Mouse (Mus musculus): ENCODE measurements around the gene Kif24. TPM values are rescaled to one million over a fixed set of nuclear protein-coding genes. Genes with fewer than 3 reads are reported as not detected.
A peak's percentile ranks its signal among the peaks of the same experiment; 100 is the strongest.

Gene Kif24
- polyA plus RNA-seq, 2 experiments, result 4.6 to 7.0 TPM

DNA sequence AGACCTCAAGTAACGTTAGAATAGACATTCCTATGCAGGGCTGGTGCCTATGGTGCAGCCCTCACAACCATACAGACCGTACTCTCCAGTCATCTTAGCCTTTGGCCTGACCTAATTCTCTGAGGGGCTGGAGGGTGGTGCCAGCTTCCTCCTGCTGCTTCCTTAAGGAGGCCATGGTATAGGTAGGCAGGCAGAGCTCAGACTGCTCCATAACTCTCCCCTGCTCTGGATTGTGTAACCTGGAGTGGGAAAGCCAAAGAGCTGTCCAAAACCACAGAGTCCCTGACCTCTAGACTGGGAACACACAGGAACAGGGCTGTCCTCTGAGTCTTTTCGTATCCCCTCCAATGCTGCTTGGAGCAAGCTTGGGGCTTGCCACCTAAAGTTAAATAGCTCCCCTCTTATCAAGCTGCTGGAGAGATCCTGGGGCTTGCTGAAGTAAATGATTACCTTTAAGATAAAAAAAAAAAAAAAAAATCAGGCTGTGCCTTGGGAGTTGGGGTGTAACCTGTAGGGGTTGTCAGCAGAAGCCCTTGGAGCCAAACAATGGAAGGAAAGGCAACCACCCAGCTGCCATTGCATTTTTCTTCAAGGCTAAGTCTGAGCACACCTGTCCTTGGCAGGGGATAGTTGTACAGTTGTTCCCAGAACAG, 28.9 kb upstream of the Kif24 start:
- WGBS, result 88% methylated on average over 3 of the region's 3 CpGs
- H3K4me3 ChIP-seq (replicated peaks; ENCODE audit: low read length), result no peak overlapping the region
- H3K36me3 ChIP-seq (ENCODE audit: control insufficient read depth, insufficient read depth, low read length), result no peaks in the 10 kb centered on the region
- H3K9ac ChIP-seq (ENCODE audit: low read depth, low read length, severe bottlenecking), result no peak overlapping the region
- no peak for ATAC-seq (ENCODE audit: low FRiP score, low read depth)
- H3K4me1 ChIP-seq (ENCODE audit: control insufficient read depth, insufficient read depth, low read length), result peaks cover 10% of the 10 kb centered on the region; the same call in 1 of the 2 replicates
- H3K27me3 ChIP-seq (ENCODE audit: control insufficient read depth, insufficient read depth, low read length), result peaks cover 24% of the 10 kb centered on the region
- no peak for DNase-seq (ENCODE audit: low spot score)
- no peaks in the 10 kb centered on the region for H3K9me3 ChIP-seq (ENCODE audit: control insufficient read depth, low read length)
- H3K4me2 ChIP-seq (replicated peaks; ENCODE audit: low read depth, low read length, severe bottlenecking), result no peak overlapping the region
- TF ChIP-seq POLR2A (IDR thresholded peaks at IDR 0.05; ENCODE audit: borderline replicate concordance, extremely low read depth, insufficient read depth, insufficient read length), result no peak
- no peak overlapping the region for H3K27ac ChIP-seq (replicated peaks; ENCODE audit: low read depth, low read length)

DNA sequence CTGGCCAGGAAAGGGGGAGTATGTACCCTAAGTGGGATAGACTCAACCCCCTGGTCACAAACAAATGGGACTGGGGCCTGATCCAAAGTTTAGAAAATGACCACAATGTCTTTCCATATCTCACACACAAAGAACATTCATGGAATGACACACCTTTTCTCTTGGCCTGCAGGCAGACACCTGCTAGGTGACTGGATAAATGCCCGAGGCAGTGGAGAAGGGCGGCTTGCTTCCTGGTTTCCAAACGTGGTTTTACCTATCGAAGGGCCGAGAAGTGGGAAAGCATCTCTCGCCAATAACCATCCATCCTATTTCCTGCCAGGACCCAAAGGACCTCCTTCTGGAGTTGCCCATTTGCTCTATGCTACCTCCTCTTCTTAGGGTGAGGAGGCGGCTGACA, 28.3 kb upstream of the Kif24 start:
- TF ChIP-seq POLR2A (IDR thresholded peaks at IDR 0.05; ENCODE audit: borderline replicate concordance, extremely low read depth, insufficient read depth, insufficient read length), result no peak
- Histone ChIP-seq H3K36me3 (ENCODE audit: control insufficient read depth, insufficient read depth, low read length) (no peaks in the 10 kb centered on the region), H3K4me2 (replicated peaks; ENCODE audit: low read depth, low read length, severe bottlenecking) (no peak overlapping the region), H3K9me3 (ENCODE audit: control insufficient read depth, low read length) (no peaks in the 10 kb centered on the region), H3K27me3 (ENCODE audit: control insufficient read depth, insufficient read depth, low read length) (peaks cover 17% of the 10 kb centered on the region), H3K9ac (ENCODE audit: low read depth, low read length, severe bottlenecking) (no peak overlapping the region), H3K27ac (replicated peaks; ENCODE audit: low read depth, low read length) (no peak overlapping the region), H3K4me3 (replicated peaks; ENCODE audit: low read length) (no peak overlapping the region), H3K4me1 (ENCODE audit: control insufficient read depth, insufficient read depth, low read length) (peaks cover 5% of the 10 kb centered on the region; the same call in 1 of the 2 replicates)
- ATAC-seq (ENCODE audit: low FRiP score, low read depth), result no peak
- no peak for DNase-seq (ENCODE audit: low spot score)
- WGBS, result 84% methylated on average over 7 of the region's 7 CpGs

DNA sequence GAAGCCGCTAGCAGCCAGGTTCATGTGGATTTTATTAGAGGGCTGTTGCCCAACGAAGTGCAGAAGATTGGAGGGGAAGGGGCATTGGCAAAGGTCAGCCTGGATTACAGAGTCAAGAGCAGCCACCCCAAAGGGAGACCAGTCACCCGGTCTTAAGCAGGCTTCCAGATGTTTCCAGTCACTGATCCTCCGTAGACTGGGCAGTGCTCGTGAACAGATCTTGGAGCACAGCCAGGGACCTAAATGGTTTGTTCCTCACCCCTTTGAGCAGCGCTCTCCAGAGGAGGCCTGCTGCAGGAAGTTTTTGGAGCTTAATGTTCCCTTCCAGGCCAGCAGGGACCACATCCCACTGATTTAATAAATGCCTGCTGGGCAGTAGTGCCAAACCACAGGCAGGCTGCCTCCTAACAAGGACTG, 16.9 kb upstream of the Kif24 start:
- Histone ChIP-seq H3K27me3 (ENCODE audit: control insufficient read depth, insufficient read depth, low read length) (no peaks in the 10 kb centered on the region), H3K4me3 (replicated peaks; ENCODE audit: low read length) (no peak overlapping the region), H3K9me3 (ENCODE audit: control insufficient read depth, low read length) (no peaks in the 10 kb centered on the region), H3K4me2 (replicated peaks; ENCODE audit: low read depth, low read length, severe bottlenecking) (peak overlapping the region; percentile 1; the same call in 1 of the 2 replicates), H3K36me3 (ENCODE audit: control insufficient read depth, insufficient read depth, low read length) (no peaks in the 10 kb centered on the region), H3K9ac (ENCODE audit: low read depth, low read length, severe bottlenecking) (no peak overlapping the region), H3K4me1 (ENCODE audit: control insufficient read depth, insufficient read depth, low read length) (peaks cover 12% of the 10 kb centered on the region), H3K27ac (replicated peaks; ENCODE audit: low read depth, low read length) (peak overlapping the region; percentile 44; the same call in 1 of the 2 replicates)
- 17% methylated on average over 6 of the region's 6 CpGs for WGBS
- peak; percentile 79 for ATAC-seq (ENCODE audit: low FRiP score, low read depth)
- peak; percentile 83 for DNase-seq (ENCODE audit: low spot score)
- no peak for TF ChIP-seq POLR2A (IDR thresholded peaks at IDR 0.05; ENCODE audit: borderline replicate concordance, extremely low read depth, insufficient read depth, insufficient read length)

DNA sequence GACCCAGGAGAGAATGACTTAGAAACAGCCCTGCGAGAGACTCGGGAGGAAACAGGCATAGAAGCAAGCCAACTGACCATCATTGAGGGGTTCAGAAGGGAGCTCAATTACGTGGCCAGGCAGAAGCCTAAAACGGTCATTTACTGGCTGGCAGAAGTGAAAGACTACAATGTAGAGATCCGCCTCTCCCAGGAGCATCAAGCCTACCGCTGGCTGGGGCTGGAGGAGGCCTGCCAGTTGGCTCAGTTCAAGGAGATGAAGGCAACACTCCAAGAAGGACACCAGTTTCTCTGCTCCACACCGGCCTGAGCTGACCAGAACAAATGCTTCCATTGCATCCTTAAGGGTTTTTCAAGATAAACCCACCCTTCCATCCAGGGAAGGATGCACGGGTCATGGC, 15.6 kb upstream of the Kif24 start:
- H3K4me3 ChIP-seq (replicated peaks; ENCODE audit: low read length), result no peak overlapping the region
- no peaks in the 10 kb centered on the region for H3K27me3 ChIP-seq (ENCODE audit: control insufficient read depth, insufficient read depth, low read length)
- H3K27ac ChIP-seq (replicated peaks; ENCODE audit: low read depth, low read length), result no peak overlapping the region
- TF ChIP-seq POLR2A (IDR thresholded peaks at IDR 0.05; ENCODE audit: borderline replicate concordance, extremely low read depth, insufficient read depth, insufficient read length), result no peak
- H3K4me2 ChIP-seq (replicated peaks; ENCODE audit: low read depth, low read length, severe bottlenecking), result no peak overlapping the region
- ATAC-seq (ENCODE audit: low FRiP score, low read depth), result no peak
- no peaks in the 10 kb centered on the region for H3K9me3 ChIP-seq (ENCODE audit: control insufficient read depth, low read length)
- no peak for DNase-seq (ENCODE audit: low spot score)
- WGBS, result 79% methylated on average over 8 of the region's 8 CpGs
- no peak overlapping the region for H3K9ac ChIP-seq (ENCODE audit: low read depth, low read length, severe bottlenecking)
- no peaks in the 10 kb centered on the region for H3K36me3 ChIP-seq (ENCODE audit: control insufficient read depth, insufficient read depth, low read length)
- H3K4me1 ChIP-seq (ENCODE audit: control insufficient read depth, insufficient read depth, low read length), result peaks cover 12% of the 10 kb centered on the region

DNA sequence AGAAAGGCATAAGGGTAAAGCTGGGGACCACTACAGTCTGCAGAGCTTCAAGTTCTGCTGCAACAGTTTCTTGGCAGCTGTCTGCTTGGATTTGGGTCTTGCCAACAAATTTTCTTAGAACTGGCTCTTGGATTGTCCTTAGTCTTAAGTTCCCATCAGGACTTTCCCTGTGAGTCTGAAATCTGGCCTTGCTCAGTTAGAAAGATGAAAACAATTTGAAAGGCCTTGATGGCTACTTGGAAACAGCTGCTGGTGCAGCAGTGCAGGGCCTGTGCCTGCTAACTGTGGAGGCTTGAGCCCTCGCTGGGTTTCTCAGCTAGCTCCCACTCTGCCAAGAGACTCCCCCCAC, 14.7 kb upstream of the Kif24 start:
- H3K27ac ChIP-seq (replicated peaks; ENCODE audit: low read depth, low read length), result no peak overlapping the region
- 44% methylated on average over 1 of the region's 1 CpGs for WGBS
- ATAC-seq (ENCODE audit: low FRiP score, low read depth), result no peak

More for the DNA sequence above, 14.7 kb upstream of the Kif24 start:
- Histone ChIP-seq H3K36me3 (ENCODE audit: control insufficient read depth, insufficient read depth, low read length) (no peaks in the 10 kb centered on the region), H3K4me3 (replicated peaks; ENCODE audit: low read length) (no peak overlapping the region), H3K4me2 (replicated peaks; ENCODE audit: low read depth, low read length, severe bottlenecking) (no peak overlapping the region), H3K9me3 (ENCODE audit: control insufficient read depth, low read length) (no peaks in the 10 kb centered on the region), H3K4me1 (ENCODE audit: control insufficient read depth, insufficient read depth, low read length) (peaks cover 12% of the 10 kb centered on the region), H3K27me3 (ENCODE audit: control insufficient read depth, insufficient read depth, low read length) (no peaks in the 10 kb centered on the region), H3K9ac (ENCODE audit: low read depth, low read length, severe bottlenecking) (no peak overlapping the region)
- no peak for TF ChIP-seq POLR2A (IDR thresholded peaks at IDR 0.05; ENCODE audit: borderline replicate concordance, extremely low read depth, insufficient read depth, insufficient read length)
- DNase-seq (ENCODE audit: low spot score), result peak; percentile 52
